Mouse (Mus musculus) cerebellum, adult 8-10 months (tissue): Measurements from ENCODE around the gene Gtdc1.

Experiments
- DNase-seq: peaks from one replicate; pipeline ENCODE4 v3.0.0; 2022

The Gtdc1 gene

DNA sequence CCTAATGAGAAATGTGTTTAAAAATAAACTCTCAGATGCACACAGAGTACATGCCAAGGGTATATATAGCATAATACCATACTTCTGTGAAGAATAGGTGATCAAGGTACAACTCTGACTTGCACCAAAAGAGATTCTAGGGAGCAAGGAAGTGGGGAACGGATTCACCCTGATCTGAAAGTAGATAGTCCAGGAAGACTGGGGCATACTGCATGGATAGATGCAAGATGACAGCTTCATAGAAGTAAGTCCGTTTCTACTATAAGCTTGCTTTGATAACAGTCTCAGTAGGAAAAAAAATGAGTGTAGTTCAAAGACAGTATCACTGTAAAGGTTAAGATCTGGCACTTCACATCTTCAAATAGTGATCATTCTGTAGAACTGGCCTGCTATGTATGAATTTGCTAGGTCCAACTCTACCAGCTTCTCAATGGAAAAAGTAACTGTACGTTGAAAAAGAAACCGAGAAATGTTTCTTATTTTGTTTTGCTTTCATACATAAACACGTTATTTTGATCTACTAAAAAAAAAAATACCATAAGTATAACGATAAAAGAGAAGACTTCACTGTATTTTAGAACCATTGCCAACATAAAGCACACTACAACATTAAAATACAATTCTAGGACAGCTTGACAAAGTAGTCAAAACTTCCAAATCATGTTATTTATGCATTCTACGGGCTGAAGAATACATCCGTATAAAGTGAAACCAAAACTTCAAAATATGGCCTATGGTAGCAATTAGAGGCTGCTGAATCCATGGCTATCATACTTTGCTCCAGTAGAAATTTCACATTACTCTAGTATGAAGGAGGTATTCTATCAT lies 4.2 kb downstream of the Gtdc1 start:
- no peak for DNase-seq

DNA sequence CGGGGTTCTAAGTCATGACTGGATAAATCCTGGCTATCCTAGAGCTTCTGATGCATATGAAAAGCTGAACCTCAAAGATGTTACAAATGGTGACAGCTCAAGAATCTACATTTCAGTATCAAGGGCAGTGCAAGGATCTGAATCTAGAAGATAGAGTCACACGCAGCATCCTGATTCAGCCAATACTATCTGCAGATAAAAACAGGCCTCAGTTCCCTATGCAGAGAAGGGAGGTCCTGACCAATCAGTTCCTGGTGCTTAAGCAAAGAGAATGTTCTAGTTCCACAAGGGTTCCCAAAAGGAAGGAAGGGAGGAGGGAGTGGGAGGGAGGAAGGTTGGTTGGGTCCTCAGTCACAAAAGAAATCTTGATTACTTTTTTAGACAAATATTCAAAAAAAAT lies 5.0 kb downstream of the Gtdc1 start:
- DNase-seq: no peak

DNA sequence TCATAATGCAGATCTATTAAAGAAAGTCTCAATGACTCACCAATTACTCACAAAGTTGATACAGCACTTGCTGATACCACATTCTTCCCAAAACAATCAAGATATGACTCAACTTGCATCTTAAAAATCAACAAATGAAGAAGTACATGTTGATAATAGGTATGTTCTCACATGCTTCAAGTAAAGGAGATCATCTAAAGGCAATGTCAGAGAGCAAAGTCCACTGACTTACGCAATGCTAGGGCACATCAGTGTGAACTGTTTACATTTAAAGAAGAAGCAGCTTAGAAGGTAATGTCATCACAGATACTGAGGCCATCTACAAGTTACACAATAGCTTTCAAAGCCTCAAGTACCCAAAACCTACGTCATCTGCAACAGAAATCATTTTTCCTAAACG lies 7.0 kb downstream of the Gtdc1 start:
- DNase-seq: no peak

DNA sequence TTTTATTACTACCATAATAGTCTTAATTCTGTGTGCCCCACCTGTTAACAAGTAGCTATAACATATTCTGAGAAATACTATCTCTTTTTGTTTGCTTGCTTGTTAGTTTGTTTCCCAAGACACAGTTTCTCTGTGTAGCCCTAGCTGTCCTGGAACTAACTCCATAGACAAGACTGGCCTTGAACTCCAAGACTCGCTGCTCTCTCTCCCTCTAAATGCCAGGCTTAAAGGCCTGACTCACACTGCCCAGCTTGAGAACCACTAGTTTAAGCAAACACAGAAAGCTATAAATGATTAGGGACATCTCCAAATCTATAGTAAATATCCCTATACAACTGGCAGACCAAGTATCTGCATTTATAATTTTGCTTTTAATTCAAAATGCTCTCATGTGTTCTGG lies 8.1 kb downstream of the Gtdc1 start:
- DNase-seq: no peak

DNA sequence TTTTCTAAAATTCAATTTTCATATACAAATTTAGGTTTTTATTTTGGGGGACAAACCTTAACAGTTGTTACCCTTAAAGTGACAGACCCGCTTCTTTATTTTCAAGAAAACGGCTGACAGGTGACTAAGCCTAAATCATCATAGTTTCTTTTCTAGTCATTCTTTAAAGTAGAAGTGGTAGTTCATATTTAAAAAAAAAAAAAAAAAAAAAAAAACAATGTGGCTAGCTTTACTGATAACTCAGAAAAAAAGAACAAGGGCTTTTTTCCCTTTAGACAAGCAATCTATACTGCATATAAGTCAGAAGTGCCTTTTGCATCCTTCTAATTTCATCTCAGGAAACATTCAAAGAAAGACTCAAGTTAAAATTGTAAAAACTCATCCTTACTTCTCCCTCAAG lies 8.7 kb downstream of the Gtdc1 start:
- DNase-seq: no peak

DNA sequence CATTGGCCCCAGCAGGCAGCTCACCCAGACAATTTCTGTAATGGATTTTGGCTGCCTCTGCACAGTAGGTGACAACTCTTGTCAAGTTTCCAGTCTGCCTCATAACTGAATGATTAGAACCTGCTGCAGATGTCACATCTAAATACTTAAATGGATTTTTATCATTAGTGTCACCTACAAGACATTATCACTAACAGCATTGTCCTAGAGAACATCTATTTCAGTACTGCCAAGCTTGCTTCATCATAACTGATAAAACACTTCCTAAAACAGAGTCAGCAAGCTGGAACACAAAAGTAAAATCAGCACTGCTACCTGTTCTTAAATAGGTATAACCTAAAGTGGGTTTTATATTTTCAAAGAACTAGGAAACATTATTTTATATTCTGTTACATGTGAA lies 11.2 kb downstream of the Gtdc1 start:
- DNase-seq: no peak

DNA sequence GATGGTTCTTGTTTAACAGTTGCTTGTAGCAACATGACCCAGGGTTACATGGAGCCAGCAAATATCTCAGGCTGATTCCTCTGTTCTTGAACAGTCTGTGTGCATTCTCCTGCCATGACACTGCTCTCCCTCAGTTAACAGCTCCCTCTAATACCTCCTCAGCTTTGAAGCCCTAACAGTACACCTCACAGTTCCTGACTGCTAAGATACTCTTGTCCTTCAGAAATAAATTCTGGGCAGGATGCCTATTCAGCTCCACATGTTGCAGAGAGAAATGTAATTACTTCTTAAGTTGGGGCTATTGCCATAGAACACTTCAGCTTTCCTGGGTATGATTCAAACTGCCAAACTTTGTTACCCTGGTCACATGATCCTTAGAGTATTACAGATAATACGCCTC lies 29.7 kb downstream of the Gtdc1 start:
- no peak for DNase-seq

DNA sequence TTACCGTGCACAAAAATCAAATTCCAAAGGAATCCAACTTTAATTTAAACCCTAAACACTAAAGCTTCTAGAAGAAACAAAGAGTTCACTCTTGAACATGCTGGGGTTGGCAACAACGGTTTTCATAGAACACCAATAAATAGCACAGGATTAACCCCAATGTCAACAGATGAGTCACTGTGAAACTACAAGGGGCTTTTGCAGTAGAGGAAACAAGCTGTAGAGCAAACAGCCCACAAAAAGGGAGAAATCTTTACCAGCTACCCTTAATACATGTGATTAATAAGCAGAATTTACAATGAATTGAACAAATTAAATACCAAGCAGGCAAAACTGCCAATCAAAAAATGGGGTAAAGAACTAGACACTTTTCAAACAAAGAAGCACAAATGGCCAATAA lies 53.7 kb downstream of the Gtdc1 start:
- DNase-seq: no peak

DNA sequence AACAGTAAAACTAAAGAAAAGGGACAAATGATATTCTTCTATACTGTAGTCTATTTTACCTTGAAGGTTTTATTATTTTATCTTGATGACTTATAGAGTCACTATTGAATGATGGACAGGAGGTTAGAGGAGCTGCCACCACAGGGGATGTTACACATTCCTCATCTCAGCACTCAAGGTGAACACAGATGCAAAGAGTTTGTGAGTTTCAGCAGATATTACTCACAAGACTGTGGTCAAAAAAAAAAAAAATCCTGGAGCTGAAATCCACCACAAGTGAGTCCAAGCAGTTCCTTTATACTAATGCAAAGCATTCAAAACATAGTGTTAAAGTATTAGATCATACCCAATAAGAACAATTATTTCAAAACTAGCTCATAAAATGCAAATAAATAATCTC lies 62.7 kb downstream of the Gtdc1 start:
- no peak for DNase-seq

DNA sequence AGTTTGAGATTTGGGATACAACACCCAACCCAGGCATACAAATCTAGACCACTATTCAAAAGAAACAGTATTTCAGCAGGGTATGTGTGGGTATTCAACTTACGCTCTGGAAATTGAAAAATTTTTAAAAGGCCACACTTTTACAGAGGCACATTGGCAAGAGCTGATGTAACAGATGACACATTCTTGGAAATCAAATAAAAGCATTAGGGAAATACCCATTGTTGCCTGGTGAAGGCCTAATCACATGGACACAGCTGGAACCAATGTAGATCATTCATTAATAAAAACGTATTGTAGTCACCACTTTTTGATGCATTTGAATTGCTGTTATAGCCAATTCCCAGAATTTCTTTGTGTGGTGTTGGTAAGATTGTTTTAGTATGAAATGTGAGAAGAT lies 73.0 kb downstream of the Gtdc1 start:
- DNase-seq: no peak

DNA sequence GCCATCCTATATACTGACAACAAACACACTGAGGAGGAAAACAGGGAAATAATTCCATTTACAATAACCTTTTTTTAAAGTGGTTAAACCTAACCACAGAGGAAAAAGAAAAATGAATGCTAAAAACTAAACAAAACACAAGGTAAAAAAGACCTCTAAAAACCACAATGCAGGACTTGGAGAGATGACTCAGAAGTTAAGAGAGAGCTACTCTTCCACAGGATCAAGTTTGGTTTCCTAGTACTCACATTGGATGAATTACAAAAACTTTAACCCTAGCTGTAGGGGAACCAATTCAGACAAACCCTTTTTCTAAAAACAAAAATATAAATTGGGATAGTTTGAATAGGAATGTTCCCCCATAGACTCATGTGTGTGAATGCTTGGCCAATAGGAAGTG lies 77.8 kb downstream of the Gtdc1 start:
- DNase-seq: no peak

DNA sequence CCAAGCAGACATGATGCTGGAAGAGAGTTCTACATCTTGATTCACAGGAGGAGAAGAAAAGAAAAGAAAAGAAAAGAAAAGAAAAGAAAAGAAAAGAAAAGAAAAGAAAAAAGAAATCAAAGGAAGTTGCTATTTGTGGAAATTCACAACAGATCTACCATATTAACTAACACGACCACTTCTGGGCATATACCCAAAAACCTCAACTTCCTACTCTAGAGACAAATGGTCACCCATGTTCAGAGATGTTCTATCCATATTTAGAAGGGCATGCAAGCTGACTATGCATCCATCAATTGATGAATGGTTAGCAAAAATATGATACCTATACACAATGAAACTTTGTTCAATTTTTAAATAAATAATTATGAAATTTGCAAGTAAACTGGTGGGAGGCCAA lies 79.3 kb downstream of the Gtdc1 start:
- DNase-seq: no peak

DNA sequence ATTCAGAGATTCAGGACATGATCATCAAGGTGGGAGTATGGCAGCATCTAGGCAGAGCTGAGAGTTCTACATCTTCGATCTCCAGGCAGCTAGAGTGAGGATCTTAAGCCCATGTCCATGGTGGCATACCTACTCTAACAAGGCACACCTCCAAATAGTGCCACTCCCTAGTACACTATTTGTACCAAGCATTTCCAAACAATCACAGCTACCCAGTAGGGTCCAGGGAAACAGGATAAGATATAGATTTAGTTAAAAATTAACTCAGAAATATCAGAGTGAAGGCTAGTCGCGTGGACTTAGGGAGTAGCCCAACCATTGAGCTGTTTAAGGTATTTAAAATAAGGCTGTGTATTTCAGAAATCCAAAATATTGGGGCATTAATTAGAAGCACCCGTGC lies 82.0 kb downstream of the Gtdc1 start:
- DNase-seq: no peak

DNA sequence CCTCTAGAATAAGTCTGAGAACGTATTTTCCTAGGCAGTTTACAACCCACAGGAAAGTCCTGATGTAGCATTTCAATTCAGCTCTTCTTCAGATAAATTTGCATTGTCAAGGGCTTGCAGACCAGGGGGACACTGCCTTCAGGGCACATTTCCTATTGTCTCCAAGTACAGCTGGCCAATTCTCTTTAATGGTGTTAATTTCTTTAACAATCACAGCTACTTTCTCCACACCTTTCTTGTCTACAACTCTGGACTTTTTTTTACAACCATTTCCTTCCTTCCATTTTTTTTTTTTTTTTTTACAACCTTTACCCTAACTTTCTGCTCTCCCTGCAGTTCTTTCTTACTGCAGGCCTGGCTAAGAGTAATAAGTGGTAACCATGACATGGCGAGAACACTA lies 97.7 kb downstream of the Gtdc1 start:
- DNase-seq: no peak

DNA sequence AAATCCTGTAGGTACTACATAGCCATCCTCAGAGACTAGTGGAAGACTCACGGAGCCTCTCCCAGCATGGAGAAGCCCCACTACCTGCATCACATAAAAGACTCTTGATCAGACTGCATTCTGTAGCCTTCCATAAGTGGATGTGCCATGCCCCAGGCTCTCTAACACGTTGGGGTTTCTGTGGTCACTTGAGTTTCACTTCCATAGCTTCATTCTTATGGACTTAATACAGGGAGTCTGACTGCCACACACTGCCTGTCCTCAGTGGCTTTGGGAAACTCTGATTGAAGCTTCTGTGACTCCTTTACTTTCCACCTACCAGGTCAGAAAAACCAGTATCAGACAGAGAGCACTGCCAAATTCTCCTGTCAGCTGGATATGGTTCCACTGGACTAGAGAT lies 98.1 kb downstream of the Gtdc1 start:
- DNase-seq: no peak

DNA sequence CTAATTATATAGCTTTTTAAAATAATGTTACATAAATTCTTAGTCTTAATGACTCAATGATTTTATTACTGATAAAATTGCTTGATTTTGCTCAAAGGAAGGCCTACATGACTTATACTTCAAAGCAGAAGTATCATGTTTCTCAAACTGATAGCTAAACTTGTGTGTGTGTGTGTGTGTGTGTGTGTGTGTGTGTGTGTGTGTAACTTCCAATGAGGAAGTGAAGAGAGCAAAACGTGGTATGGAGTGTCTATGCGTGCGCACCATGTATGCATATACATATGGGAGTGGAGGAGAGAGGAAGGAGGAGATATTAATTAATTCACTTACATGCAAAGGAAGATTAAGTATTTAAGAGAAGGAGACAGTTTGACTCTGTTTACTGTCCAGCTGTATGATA lies 100.8 kb downstream of the Gtdc1 start:
- DNase-seq: no peak

DNA sequence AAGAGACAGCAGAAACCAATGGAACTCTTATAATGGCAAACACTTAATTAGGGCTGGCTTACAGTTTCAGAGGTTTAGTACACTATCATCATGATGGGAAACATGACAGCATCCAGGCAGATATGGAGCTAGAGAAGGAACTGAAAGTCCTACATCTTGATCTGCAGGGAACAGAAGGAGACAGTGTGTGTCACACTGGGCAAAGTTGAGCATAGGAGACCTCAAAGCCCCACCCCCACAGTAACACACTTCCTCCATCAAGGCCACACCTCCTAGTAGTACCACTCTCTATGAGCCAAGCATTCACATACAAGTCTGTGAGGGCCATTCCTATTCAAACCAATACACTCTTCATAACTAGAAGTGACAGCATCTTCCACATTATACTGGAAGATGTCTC lies 109.7 kb downstream of the Gtdc1 start:
- DNase-seq: no peak

DNA sequence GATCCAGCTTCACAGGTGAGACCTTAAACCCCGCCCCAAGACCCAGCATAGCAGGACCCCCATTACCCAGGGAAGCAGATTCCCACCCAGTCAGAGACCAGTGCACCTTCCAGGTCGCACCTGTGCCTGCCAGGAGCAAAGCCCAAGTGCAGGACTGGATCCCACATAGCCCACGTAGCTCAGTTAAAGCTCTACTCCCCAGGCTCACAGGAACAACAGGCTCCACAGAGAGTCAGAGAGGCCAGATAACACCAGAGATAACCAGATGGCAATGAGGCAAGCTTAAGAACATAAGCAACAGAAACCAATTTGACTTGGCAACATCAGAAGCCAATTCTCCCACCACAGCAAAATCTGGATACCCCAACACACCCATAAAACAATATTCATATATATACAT lies 113.7 kb downstream of the Gtdc1 start:
- no peak for DNase-seq

DNA sequence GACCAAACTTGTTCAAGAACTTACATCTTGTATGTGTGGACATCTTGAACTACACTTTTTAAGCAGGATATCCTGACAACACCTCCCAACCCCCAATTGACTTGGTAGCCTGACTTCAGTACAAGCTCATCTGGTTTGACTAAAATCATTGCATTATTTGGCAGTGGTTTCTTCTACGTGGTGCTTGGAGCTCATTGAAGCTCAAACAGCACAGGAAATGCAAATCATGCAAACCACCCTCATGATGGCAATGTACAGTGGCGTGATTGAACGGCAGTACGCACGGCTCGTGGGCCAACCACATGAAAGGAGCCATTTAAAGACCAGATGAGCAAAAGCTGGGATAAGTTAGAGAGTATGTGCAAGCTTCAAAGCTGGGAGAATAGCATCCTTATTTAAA lies 123.0 kb downstream of the Gtdc1 start:
- no peak for DNase-seq

DNA sequence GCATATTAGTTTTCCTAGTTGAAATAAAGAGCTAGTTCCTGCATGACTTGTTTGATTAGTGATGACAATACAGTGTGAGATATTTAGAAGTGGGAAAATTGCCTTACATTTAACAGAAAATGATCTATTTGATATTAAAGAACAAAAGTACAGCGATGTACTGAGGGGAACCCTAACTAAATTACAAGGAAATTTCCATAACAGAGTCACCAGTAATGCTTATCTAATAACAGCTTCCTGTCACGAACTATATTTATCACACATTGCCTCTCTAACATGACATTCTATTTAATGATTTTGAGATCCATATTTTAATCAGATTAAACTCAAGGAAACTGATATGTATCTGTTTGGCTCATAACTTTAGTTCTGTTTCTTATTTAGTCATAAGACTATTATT lies 126.1 kb downstream of the Gtdc1 start:
- DNase-seq: no peak

DNA sequence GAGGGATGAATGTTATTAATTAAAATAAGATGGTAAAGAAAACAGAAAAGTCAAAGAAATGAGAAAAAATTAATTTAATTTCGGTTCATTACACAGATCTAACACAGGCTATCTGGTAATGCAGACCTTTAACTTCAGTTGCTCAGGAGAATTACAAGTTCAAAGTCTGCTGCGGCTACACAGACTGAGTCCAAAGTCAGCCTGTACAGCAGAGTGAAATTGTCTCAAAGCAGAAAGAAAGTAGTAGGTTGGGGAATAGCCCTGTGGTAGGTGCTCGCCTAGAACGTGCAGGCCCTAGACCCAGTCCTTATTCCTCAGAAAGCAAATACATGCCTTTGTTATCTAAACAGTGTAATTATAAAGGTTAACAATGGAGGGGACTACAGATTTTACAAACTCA lies 135.6 kb downstream of the Gtdc1 start:
- DNase-seq: no peak

DNA sequence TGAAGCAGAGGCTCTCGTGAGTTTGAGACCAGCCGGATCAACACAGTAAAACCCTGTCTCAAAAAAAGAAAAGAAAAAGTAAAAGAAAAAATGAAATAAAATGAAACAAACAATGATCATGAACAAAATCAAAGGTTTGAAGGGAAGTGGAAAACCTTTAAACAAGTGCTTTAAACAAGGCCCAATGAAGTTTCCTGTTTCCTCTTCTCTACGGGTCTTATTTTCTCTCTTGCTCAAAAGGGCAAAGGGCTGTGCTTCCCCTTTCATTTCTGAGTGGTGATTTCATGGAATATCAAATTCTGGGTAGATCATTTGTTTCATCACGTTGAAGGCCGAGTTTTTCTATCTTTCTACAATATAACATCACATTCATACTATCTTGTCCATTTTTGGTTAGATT lies 136.3 kb downstream of the Gtdc1 start:
- DNase-seq: no peak

DNA sequence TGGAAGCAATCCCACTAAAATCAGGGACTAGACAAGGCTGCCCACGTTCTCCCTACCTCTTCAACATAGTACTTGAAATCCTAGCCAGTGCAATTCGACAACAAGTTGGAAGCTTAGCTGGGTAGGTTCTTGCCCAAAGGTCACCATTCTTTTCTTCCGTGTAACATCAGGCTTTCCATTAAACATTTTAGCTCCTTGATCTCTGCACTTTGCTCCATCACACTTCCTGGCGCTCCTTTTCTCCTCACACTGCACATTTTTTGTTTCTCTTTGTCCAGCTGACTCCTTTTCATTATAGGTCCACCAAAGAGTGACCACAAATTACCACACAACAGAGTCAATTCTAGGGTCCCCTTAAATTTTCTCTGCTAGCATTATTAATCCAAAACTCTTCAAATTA lies 144.7 kb downstream of the Gtdc1 start:
- no peak for DNase-seq

DNA sequence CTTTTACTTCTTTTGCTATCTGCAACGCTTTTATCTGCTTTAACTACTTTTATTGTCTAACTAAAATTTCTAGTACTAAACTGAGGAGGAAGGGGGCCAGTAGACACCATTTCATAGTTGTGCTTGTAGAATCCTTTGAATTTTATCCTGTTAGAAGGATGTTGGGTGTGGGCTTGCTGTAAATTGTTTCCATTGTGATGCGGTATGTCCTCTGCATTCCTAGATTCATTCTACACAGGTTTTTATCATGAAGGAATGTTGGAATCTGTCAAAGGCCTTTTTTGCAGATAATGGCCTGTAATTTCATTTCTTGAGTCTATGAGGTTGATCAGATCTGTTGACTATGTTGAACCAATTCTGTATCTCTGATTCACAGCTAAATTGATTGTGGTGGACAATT lies 146.5 kb downstream of the Gtdc1 start:
- DNase-seq: no peak

DNA sequence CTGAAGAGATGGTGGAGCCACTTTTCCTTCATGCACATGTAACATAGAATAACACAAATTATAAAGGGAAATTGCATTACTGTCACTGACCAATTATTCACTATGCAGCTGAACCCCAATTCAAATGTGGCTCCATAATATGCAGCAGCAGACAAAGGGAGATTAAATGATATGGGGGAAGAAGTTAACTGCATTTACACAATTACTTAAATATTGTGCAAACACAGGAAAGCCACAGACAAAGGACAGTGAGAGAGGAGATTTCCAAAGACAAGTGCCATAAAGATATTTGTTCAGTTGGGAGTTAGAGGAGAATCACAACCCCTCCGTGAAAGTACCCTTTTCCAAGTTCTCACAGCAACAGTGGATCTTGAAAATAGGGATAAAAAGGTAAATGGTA lies 163.6 kb downstream of the Gtdc1 start:
- no peak for DNase-seq

DNA sequence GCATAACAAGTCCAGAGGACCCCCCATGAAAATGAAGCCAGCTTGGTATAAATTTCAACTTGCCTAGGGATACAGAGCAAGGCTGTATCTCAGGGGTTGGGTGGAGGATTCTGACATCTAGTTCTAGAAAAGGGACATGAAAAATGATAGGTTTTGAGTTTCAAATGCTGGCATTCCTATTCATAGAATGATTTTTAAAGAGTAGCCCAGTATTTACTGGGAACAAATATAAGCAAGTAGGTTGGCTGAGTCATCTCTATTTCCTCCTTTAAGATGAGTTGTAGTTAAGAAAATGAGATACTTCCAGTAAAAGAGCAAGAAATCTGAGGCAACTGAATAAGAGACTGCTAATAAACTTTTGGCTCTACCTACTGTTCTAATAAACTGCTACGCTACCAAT lies 190.8 kb downstream of the Gtdc1 start:
- no peak for DNase-seq
